Mouse (Mus musculus) spleen, adult 12 weeks (tissue): ENCODE data around the gene Sh3yl1.

ENCODE experiments used
- DNase-seq: peaks from one replicate; pipeline ENCODE4 v3.0.0; 2022; ENCODE audit warnings: low spot score

The Sh3yl1 gene

GRCm38 (mm10) chr12:30944197-30944596 is 32.7 kb downstream of the Sh3yl1 start:
- DNase-seq, result no peak

- no peak for DNase-seq
These were observed 59.2 kb downstream of the Sh3yl1 start for GRCm38 (mm10) chr12:30970700-30971099.

GRCm38 (mm10) chr12:31003795-31004194 is 92.3 kb downstream of the Sh3yl1 start:
- no peak for DNase-seq

- DNase-seq, result peak; percentile 42
These were observed 93.5 kb downstream of the Sh3yl1 start for GRCm38 (mm10) chr12:31005010-31005409.

GRCm38 (mm10) chr12:31008171-31008570 is 96.7 kb downstream of the Sh3yl1 start:
- DNase-seq, result no peak
